Mouse (Mus musculus) kidney, adult 2 months (tissue): Measurements from ENCODE around the gene Fbxo42.

Experiments
- CTCF ChIP-seq: fragments of 200-500 bp; conservative IDR thresholded peaks from 2 replicates; pipeline ENCODE4 v1.5.1; 2011; ENCODE audit warnings: low read depth, mild to moderate bottlenecking, control low read depth, low read length, moderate library complexity, mixed read lengths; ENCODE audit not compliant: insufficient read depth, insufficient read length
- POLR2A ChIP-seq: fragments of 200-500 bp; IDR thresholded peaks from one replicate; pipeline ENCODE4 v1.6.1; 2011; ENCODE audit warnings: low read depth, low read length, control low read depth

GRCm38 (mm10) chr4:141123065-141123464, 24.6 kb upstream of the Fbxo42 start:
- TF ChIP-seq POLR2A (no peak), CTCF (no peak)
